Mouse (Mus musculus) ES-Bruce4 (cell line): Measurements from ENCODE around the gene Ranbp17.

Experiments
- CTCF ChIP-seq: IDR thresholded peaks from one replicate; pipeline ENCODE4 v1.8.1; 2011; ENCODE audit warnings: low read depth, low read length
- EP300 ChIP-seq: IDR thresholded peaks from 2 replicates; pipeline ENCODE4 v1.6.1; 2011; ENCODE audit warnings: low read depth, low read length; ENCODE audit not compliant: insufficient read depth

DNA sequence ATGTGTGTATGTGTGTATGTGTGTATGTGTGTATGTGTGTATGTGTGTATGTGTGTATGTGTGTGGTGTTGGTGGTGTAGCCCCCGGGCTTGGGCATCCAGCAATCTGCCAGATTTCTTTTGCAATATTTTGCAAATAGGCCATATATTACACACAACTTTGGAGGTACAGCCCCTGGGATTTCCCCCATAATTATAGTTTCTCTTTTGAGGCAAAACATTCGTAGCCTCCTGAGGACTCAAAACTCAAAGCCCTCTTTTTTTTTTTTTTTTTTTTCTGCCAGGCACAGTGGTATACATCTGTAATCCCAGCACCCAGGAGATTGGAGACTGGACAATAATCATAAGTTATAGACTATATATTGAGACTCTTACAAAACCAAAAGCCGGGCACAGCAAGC is 331.7 kb downstream of the Ranbp17 start:
- TF ChIP-seq EP300 (no peak), CTCF (no peak)
